Mouse (Mus musculus): ENCODE measurements around the gene Ralgps2. TPM values are rescaled to one million over a fixed set of nuclear protein-coding genes. Genes with fewer than 3 reads are reported as not detected.
A peak's percentile ranks its signal among the peaks of the same experiment; 100 is the strongest.

Gene Ralgps2
- polyA plus RNA-seq, 1 experiment: 123 TPM

DNA sequence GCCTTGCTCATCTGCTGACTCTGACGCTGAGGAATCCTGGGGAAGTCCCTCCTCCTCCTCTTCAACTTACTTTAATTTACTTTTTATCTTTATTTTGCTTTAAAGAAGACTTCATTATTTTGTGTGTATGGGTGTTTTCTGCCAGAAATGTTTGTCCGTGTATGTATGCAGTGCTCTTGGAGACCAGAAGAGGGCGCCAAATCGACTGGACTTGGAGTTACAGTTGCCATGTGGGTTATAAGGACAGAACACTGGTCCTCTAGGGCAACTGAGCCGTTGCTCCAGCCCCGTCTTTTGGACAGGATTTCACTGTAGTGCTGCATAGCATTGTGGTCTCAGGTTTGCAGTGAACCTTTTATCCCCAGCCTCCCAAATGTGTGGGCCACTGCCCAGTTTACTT, 174.8 kb downstream of the Ralgps2 start:
- no peaks in the 10 kb centered on the region for H3K27me3 ChIP-seq (ENCODE audit: control insufficient read depth, insufficient read depth, low read length)
- TF ChIP-seq CTCF (IDR thresholded peaks at IDR 0.05; ENCODE audit: control insufficient read depth, insufficient read depth, insufficient replicate concordance, low read depth, low read length) (peak; percentile 48; the same call in 1 of the 2 replicates), POLR2A (IDR thresholded peaks at IDR 0.05; ENCODE audit: control insufficient read depth, low read depth, low read length) (no peak)
- no peaks in the 10 kb centered on the region for H3K36me3 ChIP-seq (ENCODE audit: control insufficient read depth, insufficient read depth, low read length)
- no peak overlapping the region for H3K4me3 ChIP-seq (ENCODE audit: control insufficient read depth, low read depth, low read length)
- no peak overlapping the region for H3K27ac ChIP-seq (ENCODE audit: control insufficient read depth, insufficient read depth, low read depth, low read length)
- peaks cover 2% of the 10 kb centered on the region for H3K4me1 ChIP-seq (ENCODE audit: control insufficient read depth, insufficient read depth, low read length)

DNA sequence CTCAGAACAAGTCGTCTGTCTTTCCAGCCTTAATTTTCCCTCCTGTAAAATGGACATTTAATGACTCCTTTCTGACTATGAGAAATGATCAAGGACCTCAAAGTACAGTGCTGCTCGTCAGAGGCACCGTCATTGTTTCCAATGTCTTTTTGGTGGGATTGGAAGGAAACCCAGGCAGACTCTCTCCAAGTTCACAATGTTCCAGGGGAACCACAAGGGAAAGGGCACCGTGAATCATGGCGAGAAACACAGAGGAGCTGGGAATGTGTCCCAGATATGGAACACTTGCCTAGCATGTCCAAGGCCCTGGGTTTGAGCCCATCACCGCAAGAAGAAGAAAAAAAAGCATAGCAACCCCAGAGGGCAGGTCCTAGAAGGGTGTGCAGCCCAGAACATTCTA, 176.1 kb downstream of the Ralgps2 start:
- H3K4me1 ChIP-seq (ENCODE audit: control insufficient read depth, insufficient read depth, low read length): peaks cover 2% of the 10 kb centered on the region; the same call in 1 of the 2 replicates
- H3K4me3 ChIP-seq (ENCODE audit: control insufficient read depth, low read depth, low read length): no peak overlapping the region
- H3K27ac ChIP-seq (ENCODE audit: control insufficient read depth, insufficient read depth, low read depth, low read length): no peak overlapping the region
- no peaks in the 10 kb centered on the region for H3K27me3 ChIP-seq (ENCODE audit: control insufficient read depth, insufficient read depth, low read length)
- TF ChIP-seq POLR2A (IDR thresholded peaks at IDR 0.05; ENCODE audit: control insufficient read depth, low read depth, low read length) (no peak), CTCF (IDR thresholded peaks at IDR 0.05; ENCODE audit: control insufficient read depth, insufficient read depth, insufficient replicate concordance, low read depth, low read length) (no peak)
- no peaks in the 10 kb centered on the region for H3K36me3 ChIP-seq (ENCODE audit: control insufficient read depth, insufficient read depth, low read length)

DNA sequence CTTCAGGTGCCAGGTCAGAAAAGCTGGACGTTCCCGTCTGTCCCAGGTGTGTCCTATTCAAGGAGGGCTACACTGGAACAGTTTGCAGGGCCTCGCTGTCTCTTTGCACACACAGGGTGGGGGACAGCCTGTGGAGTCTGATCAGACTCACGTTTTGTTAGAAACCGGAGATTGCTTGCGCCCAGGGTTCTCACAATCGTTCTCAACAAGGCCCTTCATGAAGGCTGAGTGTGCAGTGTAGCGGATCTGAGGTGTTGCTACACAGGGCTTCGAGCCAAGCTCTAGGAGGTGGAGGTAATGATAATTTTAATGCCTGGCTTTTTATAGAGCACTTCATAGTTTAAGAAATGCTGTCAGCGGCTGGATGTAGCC, 178.0 kb downstream of the Ralgps2 start:
- TF ChIP-seq CTCF (IDR thresholded peaks at IDR 0.05; ENCODE audit: control insufficient read depth, insufficient read depth, insufficient replicate concordance, low read depth, low read length) (no peak), POLR2A (IDR thresholded peaks at IDR 0.05; ENCODE audit: control insufficient read depth, low read depth, low read length) (no peak)
- H3K27me3 ChIP-seq (ENCODE audit: control insufficient read depth, insufficient read depth, low read length): no peaks in the 10 kb centered on the region
- no peak overlapping the region for H3K27ac ChIP-seq (ENCODE audit: control insufficient read depth, insufficient read depth, low read depth, low read length)
- no peaks in the 10 kb centered on the region for H3K36me3 ChIP-seq (ENCODE audit: control insufficient read depth, insufficient read depth, low read length)
- no peak overlapping the region for H3K4me3 ChIP-seq (ENCODE audit: control insufficient read depth, low read depth, low read length)
- peaks cover 2% of the 10 kb centered on the region; the same call in 1 of the 2 replicates for H3K4me1 ChIP-seq (ENCODE audit: control insufficient read depth, insufficient read depth, low read length)

DNA sequence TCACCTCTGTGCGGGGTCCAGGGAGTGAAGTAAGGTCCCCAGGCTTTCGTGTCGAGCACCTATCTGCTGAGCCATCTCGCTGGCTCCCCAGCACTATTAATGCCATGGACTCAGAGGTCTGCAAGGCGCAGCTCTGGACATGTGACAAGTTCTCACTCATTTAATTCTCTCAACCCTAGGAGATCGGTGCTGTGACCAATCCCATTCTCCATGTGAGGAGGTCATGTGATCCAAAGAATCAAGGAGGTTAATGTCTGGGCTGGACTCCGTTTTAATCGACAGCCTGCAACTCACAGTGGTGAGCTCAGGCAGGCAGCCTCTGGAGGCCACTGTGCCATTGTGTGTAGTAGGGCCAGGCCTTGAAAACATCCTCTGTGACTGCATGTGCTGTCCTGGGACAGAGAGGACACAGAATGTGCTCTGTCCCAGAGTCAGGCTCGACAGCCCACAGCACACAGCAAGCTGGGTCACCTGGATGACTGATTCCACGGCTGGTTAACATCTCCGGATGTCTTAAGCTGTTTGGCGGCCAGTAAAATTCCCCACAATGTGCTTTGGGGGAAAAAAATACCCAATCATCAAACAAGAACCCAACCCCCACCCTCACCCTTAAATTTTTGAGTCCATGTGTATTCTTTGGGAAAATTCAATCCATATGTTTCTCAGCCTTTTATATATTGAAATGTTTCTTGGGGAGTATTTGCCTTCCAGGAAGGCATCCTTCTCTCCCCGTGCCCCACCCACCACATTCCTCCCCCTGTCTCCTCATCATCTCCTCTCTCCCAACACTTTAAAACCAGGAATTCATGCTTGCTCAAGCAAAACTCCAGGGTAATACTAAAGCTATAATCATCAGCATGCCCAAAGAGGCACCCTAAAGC, 178.6 kb downstream of the Ralgps2 start:
- TF ChIP-seq POLR2A (IDR thresholded peaks at IDR 0.05; ENCODE audit: control insufficient read depth, low read depth, low read length) (no peak), CTCF (IDR thresholded peaks at IDR 0.05; ENCODE audit: control insufficient read depth, insufficient read depth, insufficient replicate concordance, low read depth, low read length) (no peak)
- Histone ChIP-seq H3K4me1 (ENCODE audit: control insufficient read depth, insufficient read depth, low read length) (peaks cover 2% of the 10 kb centered on the region; the same call in 1 of the 2 replicates), H3K27ac (ENCODE audit: control insufficient read depth, insufficient read depth, low read depth, low read length) (no peak overlapping the region), H3K36me3 (ENCODE audit: control insufficient read depth, insufficient read depth, low read length) (no peaks in the 10 kb centered on the region), H3K4me3 (ENCODE audit: control insufficient read depth, low read depth, low read length) (no peak overlapping the region), H3K27me3 (ENCODE audit: control insufficient read depth, insufficient read depth, low read length) (no peaks in the 10 kb centered on the region)

DNA sequence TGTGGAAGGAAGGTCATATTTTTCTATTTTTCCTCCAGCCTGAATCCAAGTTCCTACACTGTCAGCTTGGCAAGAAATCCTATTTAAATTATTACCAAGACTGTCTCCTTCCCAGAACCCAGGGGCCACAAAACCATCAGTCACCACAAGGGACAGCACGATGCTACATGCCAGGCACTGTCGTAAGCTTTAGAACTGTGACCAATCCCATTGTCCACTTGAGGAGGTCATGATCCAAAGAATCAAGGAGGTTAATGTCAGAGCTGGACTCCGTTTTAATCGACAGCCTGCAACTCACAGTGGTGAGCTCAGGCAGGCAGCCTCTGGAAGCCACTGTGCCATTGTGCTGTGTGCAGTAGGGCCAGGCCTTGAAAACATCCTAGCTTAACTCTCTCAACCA, 181.1 kb downstream of the Ralgps2 start:
- H3K27me3 ChIP-seq (ENCODE audit: control insufficient read depth, insufficient read depth, low read length): no peaks in the 10 kb centered on the region

DNA sequence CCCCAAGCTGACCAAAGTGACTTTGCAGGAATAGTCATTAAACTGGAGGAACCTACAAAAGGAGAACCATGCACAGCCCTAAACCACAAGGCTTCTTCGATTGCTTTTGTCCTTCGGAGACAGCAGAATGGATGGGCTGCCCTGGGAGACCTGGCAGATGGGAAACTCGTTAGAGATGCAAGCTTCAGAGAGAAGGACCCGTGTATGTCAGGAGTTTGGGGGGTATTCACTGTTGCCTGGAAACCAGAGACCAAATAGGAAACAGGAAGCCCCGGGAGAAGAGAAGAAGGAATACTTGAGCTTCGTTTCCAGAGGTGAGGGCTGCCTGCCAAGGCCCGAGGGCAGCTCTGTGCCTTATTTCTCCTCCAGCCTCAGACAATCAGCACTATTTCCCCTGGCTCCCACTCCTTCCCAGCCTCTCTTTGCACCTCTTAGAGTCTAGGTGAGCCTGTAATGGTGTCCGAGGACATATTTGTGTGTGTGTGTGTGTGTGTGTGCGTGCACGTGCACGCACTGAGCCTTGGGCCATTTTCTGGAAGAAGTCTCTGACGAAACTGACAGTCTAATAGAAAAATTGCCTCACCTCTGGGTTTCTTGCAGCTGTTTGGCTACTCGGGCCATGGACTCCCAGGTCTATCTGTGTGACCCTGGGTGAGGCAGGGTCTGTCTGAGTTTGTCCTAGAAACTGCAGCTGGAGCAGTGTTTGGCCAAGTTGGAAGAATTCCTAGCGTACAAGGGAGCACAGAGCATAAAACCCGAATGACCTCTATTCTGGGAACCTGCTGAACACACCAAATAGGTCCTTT, 184.6 kb downstream of the Ralgps2 start:
- TF ChIP-seq POLR2A (IDR thresholded peaks at IDR 0.05; ENCODE audit: control insufficient read depth, low read depth, low read length) (no peak), CTCF (IDR thresholded peaks at IDR 0.05; ENCODE audit: control insufficient read depth, insufficient read depth, insufficient replicate concordance, low read depth, low read length) (no peak)
- Histone ChIP-seq H3K4me1 (ENCODE audit: control insufficient read depth, insufficient read depth, low read length) (no peaks in the 10 kb centered on the region), H3K36me3 (ENCODE audit: control insufficient read depth, insufficient read depth, low read length) (no peaks in the 10 kb centered on the region), H3K4me3 (ENCODE audit: control insufficient read depth, low read depth, low read length) (no peak overlapping the region), H3K27me3 (ENCODE audit: control insufficient read depth, insufficient read depth, low read length) (no peaks in the 10 kb centered on the region), H3K27ac (ENCODE audit: control insufficient read depth, insufficient read depth, low read depth, low read length) (no peak overlapping the region)

More for the DNA sequence above, 181.1 kb downstream of the Ralgps2 start:
- Histone ChIP-seq H3K4me1 (ENCODE audit: control insufficient read depth, insufficient read depth, low read length) (no peaks in the 10 kb centered on the region), H3K27ac (ENCODE audit: control insufficient read depth, insufficient read depth, low read depth, low read length) (no peak overlapping the region), H3K4me3 (ENCODE audit: control insufficient read depth, low read depth, low read length) (no peak overlapping the region), H3K36me3 (ENCODE audit: control insufficient read depth, insufficient read depth, low read length) (no peaks in the 10 kb centered on the region)
- TF ChIP-seq POLR2A (IDR thresholded peaks at IDR 0.05; ENCODE audit: control insufficient read depth, low read depth, low read length): no peak
- TF ChIP-seq CTCF (IDR thresholded peaks at IDR 0.05; ENCODE audit: control insufficient read depth, insufficient read depth, insufficient replicate concordance, low read depth, low read length): no peak

Other genes starting within 250 kb of the Ralgps2 start
- 23.3 and 27.7 TPM in 2 replicates for gene Fam20b, start 220.5 kb downstream of the Ralgps2 start, polyA plus RNA-seq (2012; rRNA removed)
- 0.28 and 0.37 TPM in 2 replicates for gene Angptl1, start 101.1 kb downstream of the Ralgps2 start, polyA plus RNA-seq (2012; rRNA removed)
- 289 and 335 TPM in 2 replicates for gene Tex35, start 169.1 kb upstream of the Ralgps2 start, polyA plus RNA-seq (2012; rRNA removed)